Mouse (Mus musculus): ENCODE results near the gene Atp5d. TPM values are rescaled to one million over a fixed set of nuclear protein-coding genes. Genes with fewer than 3 reads are reported as not detected.

The Atp5d gene
- polyA plus RNA-seq, 1 experiment: 445 TPM

GRCm38 (mm10) chr10:80179068-80180051 is 40.9 kb downstream of the Atp5d start, which contains the start of gene Efna2:
Efna2 (plus strand) TSS chr10:80179482.
- peak; percentile 86 for DNase-seq (ENCODE audit: low read depth)
- peak; percentile 64 for TF ChIP-seq POLR2A (IDR thresholded peaks at IDR 0.05; ENCODE audit: borderline replicate concordance, extremely low read depth, insufficient read depth, insufficient read length, poor library complexity, severe bottlenecking)
- TF ChIP-seq CTCF (IDR thresholded peaks at IDR 0.05; ENCODE audit: borderline replicate concordance, extremely low read depth, insufficient read depth, insufficient read length): no peak

- no peak for DNase-seq (ENCODE audit: low read depth)
- no peak for TF ChIP-seq POLR2A (IDR thresholded peaks at IDR 0.05; ENCODE audit: borderline replicate concordance, extremely low read depth, insufficient read depth, insufficient read length, poor library complexity, severe bottlenecking)
- no peak for TF ChIP-seq CTCF (IDR thresholded peaks at IDR 0.05; ENCODE audit: borderline replicate concordance, extremely low read depth, insufficient read depth, insufficient read length)
These were observed 41.9 kb downstream of the Atp5d start for GRCm38 (mm10) chr10:80180288-80180687.

GRCm38 (mm10) chr10:80180823-80181222 is 42.4 kb downstream of the Atp5d start:
- TF ChIP-seq CTCF (IDR thresholded peaks at IDR 0.05; ENCODE audit: borderline replicate concordance, extremely low read depth, insufficient read depth, insufficient read length) (no peak), POLR2A (IDR thresholded peaks at IDR 0.05; ENCODE audit: borderline replicate concordance, extremely low read depth, insufficient read depth, insufficient read length, poor library complexity, severe bottlenecking) (no peak)
- no peak for DNase-seq (ENCODE audit: low read depth)

- DNase-seq (ENCODE audit: low read depth): no peak
- no peak for TF ChIP-seq CTCF (IDR thresholded peaks at IDR 0.05; ENCODE audit: borderline replicate concordance, extremely low read depth, insufficient read depth, insufficient read length)
- TF ChIP-seq POLR2A (IDR thresholded peaks at IDR 0.05; ENCODE audit: borderline replicate concordance, extremely low read depth, insufficient read depth, insufficient read length, poor library complexity, severe bottlenecking): no peak
These were observed 44.1 kb downstream of the Atp5d start for GRCm38 (mm10) chr10:80182547-80182946.

GRCm38 (mm10) chr10:80186649-80187048 is 48.2 kb downstream of the Atp5d start:
- TF ChIP-seq POLR2A (IDR thresholded peaks at IDR 0.05; ENCODE audit: borderline replicate concordance, extremely low read depth, insufficient read depth, insufficient read length, poor library complexity, severe bottlenecking) (no peak), CTCF (IDR thresholded peaks at IDR 0.05; ENCODE audit: borderline replicate concordance, extremely low read depth, insufficient read depth, insufficient read length) (no peak)
- DNase-seq (ENCODE audit: low read depth): no peak

- DNase-seq (ENCODE audit: low read depth): no peak
- TF ChIP-seq POLR2A (IDR thresholded peaks at IDR 0.05; ENCODE audit: borderline replicate concordance, extremely low read depth, insufficient read depth, insufficient read length, poor library complexity, severe bottlenecking): no peak
- no peak for TF ChIP-seq CTCF (IDR thresholded peaks at IDR 0.05; ENCODE audit: borderline replicate concordance, extremely low read depth, insufficient read depth, insufficient read length)
These were observed 49.3 kb downstream of the Atp5d start for GRCm38 (mm10) chr10:80187739-80188138.

GRCm38 (mm10) chr10:80188453-80189024 is 50.1 kb downstream of the Atp5d start:
- DNase-seq (ENCODE audit: low read depth): no peak
- no peak for TF ChIP-seq CTCF (IDR thresholded peaks at IDR 0.05; ENCODE audit: borderline replicate concordance, extremely low read depth, insufficient read depth, insufficient read length)
- no peak for TF ChIP-seq POLR2A (IDR thresholded peaks at IDR 0.05; ENCODE audit: borderline replicate concordance, extremely low read depth, insufficient read depth, insufficient read length, poor library complexity, severe bottlenecking)

GRCm38 (mm10) chr10:80189999-80190398 is 51.6 kb downstream of the Atp5d start:
- no peak for TF ChIP-seq CTCF (IDR thresholded peaks at IDR 0.05; ENCODE audit: borderline replicate concordance, extremely low read depth, insufficient read depth, insufficient read length)
- DNase-seq (ENCODE audit: low read depth): peak; percentile 61

- TF ChIP-seq POLR2A (IDR thresholded peaks at IDR 0.05; ENCODE audit: borderline replicate concordance, extremely low read depth, insufficient read depth, insufficient read length, poor library complexity, severe bottlenecking): 0 out of 2 replicates have a peak, but pooled peaks have one; percentile 20
- TF ChIP-seq CTCF (IDR thresholded peaks at IDR 0.05; ENCODE audit: borderline replicate concordance, extremely low read depth, insufficient read depth, insufficient read length): no peak
- peak; percentile 79 for DNase-seq (ENCODE audit: low read depth)
These were observed 52.1 kb downstream of the Atp5d start for GRCm38 (mm10) chr10:80190491-80191051.

- TF ChIP-seq CTCF (IDR thresholded peaks at IDR 0.05; ENCODE audit: borderline replicate concordance, extremely low read depth, insufficient read depth, insufficient read length): no peak
- TF ChIP-seq POLR2A (IDR thresholded peaks at IDR 0.05; ENCODE audit: borderline replicate concordance, extremely low read depth, insufficient read depth, insufficient read length, poor library complexity, severe bottlenecking): no peak
- no peak for DNase-seq (ENCODE audit: low read depth)
These were observed 55.5 kb downstream of the Atp5d start for GRCm38 (mm10) chr10:80193976-80194375.

- TF ChIP-seq POLR2A (IDR thresholded peaks at IDR 0.05; ENCODE audit: borderline replicate concordance, extremely low read depth, insufficient read depth, insufficient read length, poor library complexity, severe bottlenecking) (no peak), CTCF (IDR thresholded peaks at IDR 0.05; ENCODE audit: borderline replicate concordance, extremely low read depth, insufficient read depth, insufficient read length) (no peak)
- peak; percentile 43 for DNase-seq (ENCODE audit: low read depth)
These were observed 56.0 kb downstream of the Atp5d start for GRCm38 (mm10) chr10:80194441-80194840.

Other genes starting within 250 kb of the Atp5d start
- gene Cfd, start 247.8 kb upstream of the Atp5d start, polyA plus RNA-seq (2012; rRNA removed): 0.60 and 0.81 TPM in 2 replicates
- gene Med16, start 229.7 kb upstream of the Atp5d start, polyA plus RNA-seq (2012; rRNA removed): 84.7 and 92.6 TPM in 2 replicates
- not detected in 2 replicates for gene Gm26602, start 227.8 kb upstream of the Atp5d start, polyA plus RNA-seq (2012; rRNA removed)
- gene Kiss1r, start 221.7 kb upstream of the Atp5d start, polyA plus RNA-seq (2012; rRNA removed): 4.1 and 4.4 TPM in 2 replicates
- 195 and 197 TPM in 2 replicates for gene R3hdm4, start 217.4 kb upstream of the Atp5d start, polyA plus RNA-seq (2012; rRNA removed)
- gene Arid3a, start 211.6 kb upstream of the Atp5d start, polyA plus RNA-seq (2012; rRNA removed): 5.2 and 7.0 TPM in 2 replicates
- 59.7 and 74.1 TPM in 2 replicates for gene Wdr18, start 178.5 kb upstream of the Atp5d start, polyA plus RNA-seq (2012; rRNA removed)
- gene Grin3b, start 167.9 kb upstream of the Atp5d start, polyA plus RNA-seq (2012; rRNA removed): 0.20 and 0.38 TPM in 2 replicates
- 221 and 337 TPM in 2 replicates for gene Tmem259, start 154.3 kb upstream of the Atp5d start, polyA plus RNA-seq (2012; rRNA removed)
- gene Cnn2, start 150.0 kb upstream of the Atp5d start, polyA plus RNA-seq (2012; rRNA removed): 21.2 and 30.7 TPM in 2 replicates
- 12.2 and 12.7 TPM in 2 replicates for gene Abca7, start 142.1 kb upstream of the Atp5d start, polyA plus RNA-seq (2012; rRNA removed)
- gene Arhgap45, start 122.0 kb upstream of the Atp5d start, polyA plus RNA-seq (2012; rRNA removed): 3.4 and 3.8 TPM in 2 replicates
- gene Polr2e, start 98.8 kb upstream of the Atp5d start, polyA plus RNA-seq (2012; rRNA removed): 216 and 272 TPM in 2 replicates
- gene Gpx4, start 91.5 kb upstream of the Atp5d start, polyA plus RNA-seq (2012; rRNA removed): 376 and 484 TPM in 2 replicates
- gene Sbno2, start 33.1 kb upstream of the Atp5d start, polyA plus RNA-seq (2012; rRNA removed): 30.2 and 31.1 TPM in 2 replicates
- gene Stk11, start 22.8 kb upstream of the Atp5d start, polyA plus RNA-seq (2012; rRNA removed): 112 and 127 TPM in 2 replicates
- gene Cbarp, start 2.2 kb downstream of the Atp5d start, polyA plus RNA-seq (2012; rRNA removed): 152 and 242 TPM in 2 replicates
- gene Midn, start 9.6 kb downstream of the Atp5d start, polyA plus RNA-seq (2012; rRNA removed): 177 and 213 TPM in 2 replicates
- 381 and 490 TPM in 2 replicates for gene Cirbp, start 27.4 kb downstream of the Atp5d start, polyA plus RNA-seq (2012; rRNA removed)
- 18.5 and 21.2 TPM in 2 replicates for gene 1600002K03Rik, start 34.3 kb downstream of the Atp5d start, polyA plus RNA-seq (2012; rRNA removed)
- gene Efna2, start 40.9 kb downstream of the Atp5d start, polyA plus RNA-seq (2012; rRNA removed): 57.2 and 66.4 TPM in 2 replicates
- 59.1 and 61.2 TPM in 2 replicates for gene Mum1, start 87.8 kb downstream of the Atp5d start, polyA plus RNA-seq (2012; rRNA removed)
- 272 and 426 TPM in 2 replicates for gene Ndufs7, start 110.5 kb downstream of the Atp5d start, polyA plus RNA-seq (2012; rRNA removed)
- 15.3 and 19.8 TPM in 2 replicates for gene Gamt, start 122.4 kb downstream of the Atp5d start, polyA plus RNA-seq (2012; rRNA removed)
- gene Dazap1, start 122.9 kb downstream of the Atp5d start, polyA plus RNA-seq (2012; rRNA removed): 158 and 207 TPM in 2 replicates
- 2,157 and 2,683 TPM in 2 replicates for gene Rps15, start 153.8 kb downstream of the Atp5d start, polyA plus RNA-seq (2012; rRNA removed)
- gene Apc2, start 157.3 kb downstream of the Atp5d start, polyA plus RNA-seq (2012; rRNA removed): 189 and 292 TPM in 2 replicates
- gene 2310011J03Rik, start 181.9 kb downstream of the Atp5d start, polyA plus RNA-seq (2012; rRNA removed): 22.5 and 32.9 TPM in 2 replicates
- 4.5 and 6.0 TPM in 2 replicates for gene Pcsk4, start 190.9 kb downstream of the Atp5d start, polyA plus RNA-seq (2012; rRNA removed)
- gene Reep6, start 191.3 kb downstream of the Atp5d start, polyA plus RNA-seq (2012; rRNA removed): 1.7 and 4.6 TPM in 2 replicates
- 1.4 and 1.5 TPM in 2 replicates for gene Adamtsl5, start 209.8 kb downstream of the Atp5d start, polyA plus RNA-seq (2012; rRNA removed)
- gene Plk5, start 217.8 kb downstream of the Atp5d start, polyA plus RNA-seq (2012; rRNA removed): 3.9 and 4.7 TPM in 2 replicates
- 112 and 115 TPM in 2 replicates for gene Mex3d, start 249.0 kb downstream of the Atp5d start, polyA plus RNA-seq (2012; rRNA removed)

All from brain, embryonic 14.5 days (tissue).